Mouse (Mus musculus): ENCODE data around the gene Mfsd7a. TPM values are rescaled to one million over a fixed set of nuclear protein-coding genes. Genes with fewer than 3 reads are reported as not detected.

The Mfsd7a gene
- total RNA-seq, 2 experiments from 2014 or later: 1.2 to 1.6 TPM

DNA sequence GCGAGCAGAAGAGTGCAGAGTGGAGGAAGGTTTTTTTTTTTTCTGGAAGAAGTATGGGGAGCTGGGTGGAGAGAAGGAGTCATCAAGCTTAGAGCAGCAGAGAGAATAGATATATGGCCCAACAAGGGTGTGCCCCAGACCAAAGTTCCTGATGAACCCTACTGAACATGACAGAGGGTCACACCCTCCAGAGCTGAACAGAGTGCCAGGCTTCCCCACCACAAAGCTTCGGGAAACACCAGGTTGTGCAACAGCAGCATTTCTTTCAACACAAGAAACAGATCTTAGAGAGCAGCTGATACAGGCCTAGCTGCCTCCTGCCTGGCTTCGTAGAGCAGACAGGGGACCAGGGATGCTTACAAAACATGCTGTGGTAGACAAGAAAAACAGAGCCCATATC, 1.7 kb downstream of the Mfsd7a start:
- no peak for DNase-seq (ENCODE audit: low spot score)
- intact Hi-C loops (cut with DNase I): no loop called here

DNA sequence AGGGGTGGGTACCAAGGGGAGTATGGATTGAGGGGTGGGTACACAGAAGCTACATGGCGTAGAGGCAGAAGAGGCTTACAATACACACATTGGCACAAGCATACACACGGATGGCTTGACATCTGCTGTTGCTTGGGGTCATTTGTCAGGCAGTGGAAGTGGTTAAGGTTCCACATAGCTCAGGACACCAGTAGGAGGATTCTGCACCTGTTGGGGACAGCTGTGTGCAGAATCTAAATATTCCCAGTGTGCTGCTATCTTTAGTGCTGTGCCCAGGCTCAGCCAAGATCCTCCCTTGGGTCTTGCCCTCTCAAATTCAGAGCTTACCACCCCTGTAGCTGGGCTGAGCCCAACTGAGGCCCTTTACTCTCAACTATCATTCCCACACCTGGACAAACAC, 12.6 kb downstream of the Mfsd7a start:
- intact Hi-C loops (cut with DNase I): no loop called here

DNA sequence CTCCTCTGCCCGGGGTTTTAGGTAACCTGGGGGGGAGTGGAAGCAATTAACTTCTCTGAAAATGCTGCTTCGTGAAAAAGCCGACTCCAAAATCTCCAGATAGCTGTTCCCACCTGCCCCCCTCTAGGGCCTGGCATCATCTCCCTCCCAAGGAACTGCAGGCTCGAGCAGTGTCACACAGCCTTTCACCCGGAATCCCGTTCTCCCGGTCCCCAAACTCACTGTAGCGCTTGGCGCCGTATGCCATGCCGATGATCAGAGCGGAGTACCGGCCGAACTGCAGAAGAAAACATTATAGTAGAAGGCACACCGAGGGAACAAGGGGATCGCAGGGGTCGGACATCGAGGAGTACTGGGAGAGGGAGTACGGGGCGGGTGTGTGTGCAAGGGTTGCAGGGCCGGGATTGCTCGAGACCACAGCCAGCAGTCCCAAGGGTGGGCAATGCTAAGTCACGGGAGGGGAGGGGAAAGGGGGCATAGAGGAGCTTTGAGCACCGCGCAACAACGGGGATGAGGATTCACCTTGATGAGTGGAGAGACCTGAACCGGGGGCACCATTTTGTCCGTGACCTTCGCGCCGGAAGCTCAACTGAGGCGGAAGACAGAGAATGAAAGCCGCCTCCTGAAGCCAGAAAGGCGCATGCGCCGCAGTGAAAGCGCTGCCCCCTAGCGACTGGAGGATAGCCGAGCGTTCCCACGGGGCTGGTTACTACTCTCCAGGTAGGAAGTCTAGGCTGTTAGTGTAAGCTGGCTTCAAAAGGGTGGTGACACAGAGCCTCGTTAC, 14.7 kb downstream of the Mfsd7a start, which contains the start of gene Atp5k:
Gene Atp5k (minus strand): TSS at position 645 of the 784 bp plus-strand sequence.
- intact Hi-C loops (cut with DNase I): loop anchor here (1.0 to 5.0 kb wide), 2 partner anchors 25 to 198 kb away; no protein-coding TSS in a partner anchor
- peak; percentile 82 for DNase-seq (ENCODE audit: low spot score)

More for the DNA sequence above, 12.6 kb downstream of the Mfsd7a start:
- no peak for DNase-seq (ENCODE audit: low spot score)

DNA sequence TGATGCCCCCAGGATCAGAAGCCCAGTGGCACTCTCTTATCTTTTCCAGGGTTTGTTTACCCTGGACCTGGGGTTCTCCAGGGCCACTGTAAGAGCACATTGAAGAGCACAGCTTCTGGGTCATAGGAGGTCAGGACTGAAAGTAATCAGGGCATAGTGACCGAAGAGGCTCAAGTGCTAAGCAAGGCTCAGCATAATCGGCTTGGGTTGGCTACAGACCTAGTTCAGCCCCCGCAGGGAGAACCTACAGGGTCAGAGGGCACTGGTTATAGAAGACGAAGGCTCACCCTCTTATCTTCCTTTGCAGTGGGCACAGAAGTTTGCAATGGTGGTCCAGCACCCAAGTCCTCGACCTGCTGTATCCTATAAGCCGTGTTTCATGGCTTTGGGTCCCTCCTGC, 17.5 kb downstream of the Mfsd7a start:
- intact Hi-C loops (cut with DNase I): loop anchor here (5.0 kb wide), 1 partner anchor 201 kb away; no protein-coding TSS in a partner anchor
- no peak for DNase-seq (ENCODE audit: low spot score)

DNA sequence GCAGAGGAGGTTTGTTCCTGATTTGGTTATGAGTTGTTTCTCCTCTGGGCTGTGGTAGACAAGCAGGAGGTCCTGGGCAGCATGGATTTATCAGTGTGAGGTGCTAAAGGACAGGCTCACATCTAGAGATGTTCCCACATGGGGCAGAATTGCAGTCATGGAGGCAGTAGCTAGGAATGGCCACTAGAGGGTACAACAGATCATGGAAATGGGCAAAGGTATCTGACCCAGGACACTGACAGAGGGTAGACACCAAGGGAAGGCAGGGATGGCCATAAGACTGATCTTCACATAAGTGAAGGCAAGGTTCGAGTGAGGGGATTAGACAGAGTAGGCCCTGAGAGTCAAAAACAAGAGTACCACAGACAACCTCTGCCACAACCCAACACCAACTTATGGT, 21.5 kb downstream of the Mfsd7a start:
- intact Hi-C loops (cut with DNase I): loop anchor here (2.0 to 5.0 kb wide), 3 partner anchors 150 to 300 kb away; no protein-coding TSS in a partner anchor
- no peak for DNase-seq (ENCODE audit: low spot score)

DNA sequence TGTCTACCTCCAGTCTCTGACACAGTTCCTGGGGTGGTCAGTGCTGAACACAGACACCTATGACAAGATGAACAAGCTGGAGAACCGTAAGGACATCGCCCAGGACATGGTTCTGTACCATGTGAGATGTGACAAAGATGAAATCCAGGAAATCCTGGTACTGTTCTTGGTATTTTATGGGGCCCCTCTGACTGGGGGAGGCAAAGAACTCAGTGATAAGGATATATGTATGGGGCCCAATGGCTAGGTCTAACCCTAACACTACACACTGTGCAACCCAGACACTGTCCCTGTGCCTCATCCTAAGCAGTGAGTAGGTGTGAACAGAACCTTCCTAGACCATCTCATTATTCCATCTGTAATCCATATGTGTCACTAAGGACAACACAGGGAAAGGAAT, 25.3 kb downstream of the Mfsd7a start:
- intact Hi-C loops (cut with DNase I): no loop called here

DNA sequence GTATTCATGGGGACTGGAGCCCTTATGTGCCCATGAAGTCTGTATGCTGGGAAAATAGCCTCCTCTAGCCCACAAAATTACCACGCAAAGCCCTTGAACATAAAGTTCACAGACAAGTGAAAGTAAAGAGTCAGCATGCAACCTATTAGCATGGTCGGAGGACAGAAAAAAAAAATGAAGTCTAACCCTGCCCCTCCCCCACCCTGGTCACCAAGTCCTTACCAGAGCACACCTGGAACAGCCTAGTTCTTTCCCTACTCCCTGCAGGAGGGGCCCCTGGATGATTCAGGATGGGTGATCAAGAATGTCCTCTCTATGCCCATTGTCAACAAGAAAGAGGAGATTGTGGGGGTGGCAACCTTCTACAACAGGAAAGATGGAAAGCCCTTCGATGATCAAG, 25.9 kb downstream of the Mfsd7a start:
- intact Hi-C loops (cut with DNase I): no loop called here
- no peak for DNase-seq (ENCODE audit: low spot score)

More for the DNA sequence above, 25.3 kb downstream of the Mfsd7a start:
- no peak for DNase-seq (ENCODE audit: low spot score)

DNA sequence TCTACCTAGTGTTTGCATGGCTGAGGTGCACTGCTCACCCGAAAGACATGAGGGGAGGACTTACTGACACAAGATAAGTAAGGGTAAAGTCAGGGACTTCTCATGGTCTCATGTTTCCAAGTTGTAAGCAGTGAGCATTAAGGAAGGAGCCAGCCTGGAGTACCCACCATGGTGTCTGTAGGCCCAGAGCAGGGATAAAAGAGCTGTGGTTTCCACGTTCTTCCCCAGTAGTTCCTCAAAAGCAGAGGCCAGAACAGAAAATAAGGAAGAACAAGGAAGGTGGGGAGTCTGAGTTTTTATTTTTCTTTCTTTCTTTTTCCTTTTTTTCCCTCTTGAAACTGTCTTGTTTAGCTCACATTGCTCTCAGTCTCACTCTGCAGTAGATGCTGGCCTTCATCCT, 34.0 kb downstream of the Mfsd7a start:
- no peak for DNase-seq (ENCODE audit: low spot score)
- intact Hi-C loops (cut with DNase I): no loop called here

DNA sequence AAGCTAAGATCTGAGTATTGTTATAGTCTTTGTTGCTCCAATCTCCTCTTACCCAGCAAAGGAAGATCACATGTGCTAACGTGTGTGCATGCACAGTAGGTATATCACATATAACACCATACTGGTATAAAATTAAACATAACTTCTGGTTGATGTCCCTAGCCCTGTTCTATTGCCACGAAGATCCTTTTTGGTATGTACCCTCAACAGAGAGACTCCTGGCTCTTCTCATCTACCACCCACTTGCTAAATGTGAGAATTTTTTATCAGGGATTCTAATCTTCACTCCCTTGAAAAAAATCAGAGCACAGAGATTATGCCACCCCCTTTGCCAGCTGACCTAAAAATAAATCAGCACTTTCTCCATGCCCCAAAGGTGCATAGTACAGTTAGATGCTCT, 41.7 kb downstream of the Mfsd7a start:
- no peak for DNase-seq (ENCODE audit: low spot score)
- intact Hi-C loops (cut with DNase I): no loop called here

DNA sequence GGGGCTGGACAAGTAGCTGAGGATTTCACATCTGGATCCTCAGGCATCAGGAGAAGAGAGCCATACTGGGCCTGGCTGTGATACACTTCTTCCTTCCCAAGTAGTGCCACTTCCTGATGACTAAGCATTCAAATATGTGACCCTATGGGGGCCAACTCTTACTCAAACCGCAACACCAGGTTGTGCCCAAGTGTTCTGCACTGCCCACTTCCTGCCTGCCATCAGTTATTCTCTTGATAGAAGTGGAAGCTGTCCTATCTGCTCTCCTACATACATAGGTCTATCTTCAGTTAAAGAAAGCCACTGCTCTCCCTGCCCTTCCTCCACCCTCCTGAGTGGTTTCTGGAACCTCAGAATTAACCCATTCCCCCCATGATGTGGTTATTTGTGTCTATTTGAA, 43.2 kb downstream of the Mfsd7a start:
- DNase-seq (ENCODE audit: low spot score): no peak
- intact Hi-C loops (cut with DNase I): no loop called here

DNA sequence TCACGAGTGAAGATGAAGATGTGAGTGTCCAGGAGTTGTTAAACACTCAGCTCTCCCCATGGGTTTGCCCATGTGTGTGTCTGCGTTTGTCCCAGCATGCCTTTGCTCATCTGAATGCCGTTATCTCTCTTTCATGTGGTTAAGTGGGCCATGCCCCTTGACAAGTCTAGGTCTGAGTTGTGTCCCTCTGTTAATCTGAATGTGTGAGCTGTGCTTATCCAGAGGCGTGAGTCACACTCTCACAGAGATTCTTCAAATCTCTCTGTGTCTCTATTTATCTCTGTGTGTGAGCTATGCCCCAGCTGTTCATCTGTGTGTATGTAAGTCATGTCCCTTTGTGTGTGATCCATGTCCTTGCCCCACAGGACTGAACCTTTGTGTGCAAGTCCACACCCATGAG, 45.2 kb downstream of the Mfsd7a start:
- DNase-seq (ENCODE audit: low spot score): no peak
- intact Hi-C loops (cut with DNase I): no loop called here

Other genes starting within 250 kb of the Mfsd7a start
- gene Dr1, start 180.0 kb downstream of the Mfsd7a start, total RNA-seq (2021): 10 to 100 TPM; 19.2 to 22.4 TPM
- 10 to 100 TPM in 1 of 2 experiments, 1 to 10 TPM in 1; 9.0 to 10.7 TPM for gene Pigg, start 136.3 kb downstream of the Mfsd7a start, total RNA-seq (2021)
- gene Gm42517, start 81.0 kb downstream of the Mfsd7a start, total RNA-seq (2021): under 1 TPM; 0.50 to 0.78 TPM
- not detected for gene Pde6b, start 60.5 kb downstream of the Mfsd7a start, total RNA-seq (2021)
- gene Atp5k, start 14.4 kb downstream of the Mfsd7a start, total RNA-seq (2021): 1,000 to 10,000 TPM; 1,102 to 1,112 TPM
- gene Pcgf3, start 12.3 kb upstream of the Mfsd7a start, total RNA-seq (2021): 10 to 100 TPM; 28.8 to 33.9 TPM
- not detected for gene Cplx1, start 101.1 kb upstream of the Mfsd7a start, total RNA-seq (2021)
- gene Gak, start 180.9 kb upstream of the Mfsd7a start, total RNA-seq (2021): 10 to 100 TPM; 23.0 to 24.1 TPM
- gene Tmem175, start 180.9 kb upstream of the Mfsd7a start, total RNA-seq (2021): 1 to 10 TPM; 8.1 to 9.6 TPM
- 10 to 100 TPM; 18.8 to 20.3 TPM for gene Idua, start 211.4 kb upstream of the Mfsd7a start, total RNA-seq (2021)
- 10 to 100 TPM in 1 of 2 experiments, 1 to 10 TPM in 1; 8.4 to 10.1 TPM for gene Dgkq, start 220.8 kb upstream of the Mfsd7a start, total RNA-seq (2021)
- gene Slc26a1, start 226.7 kb upstream of the Mfsd7a start, total RNA-seq (2021): not detected
- gene Fgfrl1, start 243.5 kb upstream of the Mfsd7a start, total RNA-seq (2021): 10 to 100 TPM; 18.4 to 19.8 TPM